Mouse (Mus musculus) CH12.LX (cell line): ENCODE measurements around the gene Abcb8. TPM values are rescaled to one million over a fixed set of nuclear protein-coding genes. Genes with fewer than 3 reads are reported as not detected.

ENCODE experiments used
- DNase-seq: peaks from one replicate; pipeline ENCODE4 v3.0.0-alpha.2; 2013; ENCODE audit errors: extremely low read depth
- H3K27ac ChIP-seq: 2 replicates; pipeline ENCODE4 v1.5.1; 2012; ENCODE audit warnings: low read depth, mild to moderate bottlenecking, control low read depth, moderate library complexity; ENCODE audit not compliant: insufficient read depth
- H3K27me3 ChIP-seq: replicated peaks from 2 replicates; pipeline ENCODE3; 2012; ENCODE audit warnings: inconsistent platforms
- H3K36me3 ChIP-seq, 2 experiments: replicated peaks in 1 of 2; 2 replicates each; pipeline versions ENCODE3 to v1.6.1; 2012; ENCODE audit warnings: inconsistent platforms in 1 of 2, low read length in 1 of 2, mild to moderate bottlenecking in 1 of 2, mixed read lengths in 1 of 2, moderate library complexity in 1 of 2; ENCODE audit not compliant: control insufficient read depth in 1 of 2, insufficient read depth in 1 of 2
- H3K4me1 ChIP-seq, 2 experiments: 2 replicates each; pipeline ENCODE4 v1.6.1; 2012; ENCODE audit warnings: inconsistent platforms in 1 of 2, moderate library complexity in 1 of 2; ENCODE audit not compliant: insufficient read depth in 2 of 2, control insufficient read depth in 1 of 2
- H3K4me2 ChIP-seq: 2 replicates; pipeline ENCODE4 v1.6.1; 2012; ENCODE audit warnings: low read depth, mild to moderate bottlenecking, control low read depth; ENCODE audit not compliant: poor library complexity, insufficient read depth, severe bottlenecking
- H3K4me3 ChIP-seq, 3 experiments: fragments of 150-350 bp in 1 of 3; sonication (generic) in 1 of 3; replicated peaks in 1 of 3; 2 replicates each; pipeline versions ENCODE3 to v1.5.1; 2011 to 2012; ENCODE audit warnings: low read depth in 2 of 3, low read length in 2 of 3, mild to moderate bottlenecking in 2 of 3, moderate library complexity in 2 of 3, control low read depth in 1 of 3, improper control_type of control experiment in 1 of 3, inconsistent platforms in 1 of 3, mixed read lengths in 1 of 3; ENCODE audit not compliant: poor library complexity in 1 of 3
- H3K79me2 ChIP-seq: replicated peaks from 2 replicates; pipeline ENCODE4 v1.6.1; 2012; ENCODE audit warnings: mild to moderate bottlenecking, moderate library complexity; ENCODE audit not compliant: control insufficient read depth, poor library complexity, insufficient read depth, severe bottlenecking; ENCODE audit errors: extremely low read depth
- H3K9ac ChIP-seq: 2 replicates; pipeline ENCODE4 v1.6.1; 2012; ENCODE audit warnings: low read depth, mild to moderate bottlenecking, control low read depth, moderate library complexity; ENCODE audit not compliant: insufficient read depth
- H3K9me3 ChIP-seq: replicated peaks from 2 replicates; pipeline ENCODE3; 2012; ENCODE audit warnings: low read length, inconsistent platforms, mixed read lengths
- BHLHE40 ChIP-seq: IDR thresholded peaks from 2 replicates; pipeline ENCODE4 v1.6.1; 2011; ENCODE audit warnings: mild to moderate bottlenecking, low read depth, low read length, improper control_type of control experiment
- CHD1 ChIP-seq: IDR thresholded peaks from 2 replicates; pipeline ENCODE4 v1.6.1; 2012; ENCODE audit warnings: low read depth, low read length, improper control_type of control experiment, inconsistent platforms
- CHD2 ChIP-seq: IDR thresholded peaks from 2 replicates; pipeline ENCODE4 v1.6.1; 2011; ENCODE audit warnings: low read length, improper control_type of control experiment
- CTCF ChIP-seq, 2 experiments: IDR thresholded peaks in 1 of 2; conservative IDR thresholded peaks in 1 of 2; 2 replicates each; pipeline ENCODE4 v1.5.1; 2011 to 2012; ENCODE audit warnings: low read depth in 2 of 2, low read length in 2 of 2, improper control_type of control experiment in 1 of 2, inconsistent platforms in 1 of 2, mild to moderate bottlenecking in 1 of 2, moderate library complexity in 1 of 2
- E2F4 ChIP-seq: IDR thresholded peaks from 2 replicates; pipeline ENCODE4 v1.6.1; 2011; ENCODE audit warnings: low read depth, low read length, improper control_type of control experiment; ENCODE audit not compliant: insufficient replicate concordance
- ELF1 ChIP-seq: IDR thresholded peaks from 2 replicates; pipeline ENCODE4 v1.6.1; 2014; ENCODE audit warnings: low read depth, mild to moderate bottlenecking, inconsistent platforms, low read length, improper control_type of control experiment
- EP300 ChIP-seq: IDR thresholded peaks from 2 replicates; pipeline ENCODE4 v1.6.1; 2011; ENCODE audit warnings: low read length, improper control_type of control experiment
- ETS1 ChIP-seq: conservative IDR thresholded peaks from 2 replicates; pipeline ENCODE4 v1.6.1; 2012; ENCODE audit warnings: low read depth, mild to moderate bottlenecking, inconsistent platforms, low read length, improper control_type of control experiment, moderate library complexity
- GABPA ChIP-seq: IDR thresholded peaks from 2 replicates; pipeline ENCODE4 v1.6.1; 2012; ENCODE audit warnings: low read depth, low read length, improper control_type of control experiment, inconsistent platforms; ENCODE audit not compliant: insufficient replicate concordance
- HCFC1 ChIP-seq: IDR thresholded peaks from 2 replicates; pipeline ENCODE4 v1.6.1; 2012; ENCODE audit warnings: low read depth, mild to moderate bottlenecking, inconsistent platforms, low read length, improper control_type of control experiment
- IRF4 ChIP-seq: IDR thresholded peaks from 2 replicates; pipeline ENCODE4 v1.6.1; 2014; ENCODE audit warnings: low read depth, mild to moderate bottlenecking, inconsistent platforms, low read length, improper control_type of control experiment
- JUN ChIP-seq: IDR thresholded peaks from 2 replicates; pipeline ENCODE4 v1.6.1; 2011; ENCODE audit warnings: low read depth, mild to moderate bottlenecking, low read length, improper control_type of control experiment, moderate library complexity; ENCODE audit not compliant: insufficient read depth
- JUND ChIP-seq: conservative IDR thresholded peaks from 2 replicates; pipeline ENCODE4 v1.6.1; 2011; ENCODE audit warnings: low read depth, low read length, improper control_type of control experiment
- KAT2A ChIP-seq: IDR thresholded peaks from 2 replicates; pipeline ENCODE4 v1.6.1; 2012; ENCODE audit warnings: low read length, improper control_type of control experiment, inconsistent platforms; ENCODE audit not compliant: insufficient replicate concordance
- MAFK ChIP-seq: IDR thresholded peaks from 2 replicates; pipeline ENCODE4 v1.6.1; 2011; ENCODE audit warnings: low read length, improper control_type of control experiment; ENCODE audit not compliant: insufficient replicate concordance
- MAX ChIP-seq: IDR thresholded peaks from 2 replicates; pipeline ENCODE4 v1.6.1; 2011; ENCODE audit warnings: low read length, improper control_type of control experiment
- MAZ ChIP-seq: IDR thresholded peaks from 2 replicates; pipeline ENCODE4 v1.6.1; 2012; ENCODE audit warnings: low read depth, mild to moderate bottlenecking, inconsistent platforms, low read length, improper control_type of control experiment, moderate library complexity
- MEF2A ChIP-seq: IDR thresholded peaks from 2 replicates; pipeline ENCODE4 v1.6.1; 2014; ENCODE audit warnings: low read depth, mild to moderate bottlenecking, inconsistent platforms, low read length, improper control_type of control experiment, borderline replicate concordance
- MXI1 ChIP-seq: IDR thresholded peaks from 2 replicates; pipeline ENCODE4 v1.6.1; 2011; ENCODE audit warnings: mild to moderate bottlenecking, low read depth, low read length, improper control_type of control experiment
- MYC ChIP-seq: IDR thresholded peaks from 2 replicates; pipeline ENCODE4 v1.6.1; 2011; ENCODE audit warnings: low read depth, mild to moderate bottlenecking, improper control_type of control experiment, low read length
- NELFE ChIP-seq: IDR thresholded peaks from 2 replicates; pipeline ENCODE4 v1.6.1; 2011; ENCODE audit warnings: low read depth, low read length, improper control_type of control experiment
- NRF1 ChIP-seq: IDR thresholded peaks from 2 replicates; pipeline ENCODE4 v1.6.1; 2014; ENCODE audit warnings: low read depth, mild to moderate bottlenecking, inconsistent platforms, low read length, improper control_type of control experiment, moderate library complexity
- PAX5 ChIP-seq: IDR thresholded peaks from 2 replicates; pipeline ENCODE4 v1.6.1; 2012; ENCODE audit warnings: low read length, inconsistent platforms, mixed read lengths
- POLR2A ChIP-seq: IDR thresholded peaks from 2 replicates; pipeline ENCODE4 v1.6.1; 2011; ENCODE audit warnings: low read depth, mild to moderate bottlenecking, improper control_type of control experiment, low read length
- POLR2AphosphoS2 ChIP-seq: IDR thresholded peaks from 2 replicates; pipeline ENCODE4 v1.6.1; 2011; ENCODE audit warnings: low read depth, low read length, improper control_type of control experiment
- RAD21 ChIP-seq: IDR thresholded peaks from 2 replicates; pipeline ENCODE4 v1.6.1; 2011; ENCODE audit warnings: low read depth, mild to moderate bottlenecking, low read length, improper control_type of control experiment, moderate library complexity
- RCOR1 ChIP-seq: conservative IDR thresholded peaks from 2 replicates; pipeline ENCODE4 v1.6.1; 2012; ENCODE audit warnings: low read depth, mild to moderate bottlenecking, inconsistent platforms, low read length, improper control_type of control experiment
- SIN3A ChIP-seq: IDR thresholded peaks from 2 replicates; pipeline ENCODE4 v1.6.1; 2012; ENCODE audit warnings: low read length, improper control_type of control experiment, inconsistent platforms
- SMC3 ChIP-seq: IDR thresholded peaks from 2 replicates; pipeline ENCODE4 v1.6.1; 2011; ENCODE audit warnings: low read depth, low read length, improper control_type of control experiment
- TBP ChIP-seq: conservative IDR thresholded peaks from 2 replicates; pipeline ENCODE4 v1.6.1; 2011; ENCODE audit warnings: low read depth, low read length, improper control_type of control experiment
- TCF12 ChIP-seq: IDR thresholded peaks from 2 replicates; pipeline ENCODE4 v1.6.1; 2014; ENCODE audit warnings: low read depth, mild to moderate bottlenecking, inconsistent platforms, low read length, improper control_type of control experiment
- UBTF ChIP-seq: IDR thresholded peaks from 2 replicates; pipeline ENCODE4 v1.6.1; 2012; ENCODE audit warnings: low read depth, mild to moderate bottlenecking, inconsistent platforms, low read length, improper control_type of control experiment, moderate library complexity
- USF1 ChIP-seq: IDR thresholded peaks from 2 replicates; pipeline ENCODE4 v1.6.1; 2014; ENCODE audit warnings: low read depth, mild to moderate bottlenecking, inconsistent platforms, low read length, improper control_type of control experiment
- USF2 ChIP-seq: conservative IDR thresholded peaks from 2 replicates; pipeline ENCODE4 v1.6.1; 2011; ENCODE audit warnings: low read depth, low read length, improper control_type of control experiment
- ZC3H11A ChIP-seq: IDR thresholded peaks from 2 replicates; pipeline ENCODE4 v1.6.1; 2012; ENCODE audit warnings: low read depth, mild to moderate bottlenecking, inconsistent platforms, low read length, improper control_type of control experiment
- ZKSCAN1 ChIP-seq: IDR thresholded peaks from 2 replicates; pipeline ENCODE4 v1.6.1; 2012; ENCODE audit warnings: low read depth, inconsistent platforms, low read length, improper control_type of control experiment, borderline replicate concordance
- ZMIZ1 ChIP-seq: IDR thresholded peaks from 2 replicates; pipeline ENCODE4 v1.6.1; 2012; ENCODE audit warnings: low read depth, mild to moderate bottlenecking, inconsistent platforms, low read length, improper control_type of control experiment
- ZNF384 ChIP-seq: IDR thresholded peaks from 2 replicates; pipeline ENCODE4 v1.6.1; 2012; ENCODE audit warnings: low read depth, low read length, improper control_type of control experiment, inconsistent platforms
- dilution Hi-C: fragments of 300-500 bp; cut with MboI; formaldehyde crosslinking; loops from 2 replicates; pipeline ENCODE4 v1.14.3; 2020; ENCODE audit warnings: low sequenced_read_pairs; ENCODE audit not compliant: extremely low pct_unique_long_range_greater_than_20kb, extremely low pct_ligation_motif_present
- in situ Hi-C: fragments of 300-500 bp; cut with MboI; formaldehyde crosslinking; loops from 3 replicates; pipeline ENCODE4 v1.14.3; 2019; ENCODE audit warnings: low sequenced_read_pairs, low pct_ligation_motif_present, low pct_unique_long_range_greater_than_20kb, mixed read lengths
- polyA plus RNA-seq: library from polyadenylated mRNA; unstranded; fragments of >175 nt; gene quantifications from 2 replicates; pipeline ENCODE4 v1.2.1, GENCODE M21; 2012; ENCODE audit warnings: low read depth; ENCODE audit not compliant: insufficient read length
- total RNA-seq, 2 experiments: library from RNA; depleted of rRNA; stranded (reverse); fragments of 300-350 nt in 1 of 2; fragments of >200 nt in 1 of 2; gene quantifications; 2 replicates each; pipeline ENCODE4 v1.2.3; 2012 to 2014

Gene Abcb8
- total and polyA plus RNA-seq, 3 experiments: 31.0 to 58.7 (median 45.4) TPM

- Histone ChIP-seq H3K4me2 (peak overlapping the region; percentile 78), H3K9ac (peak overlapping the region; percentile 91), H3K4me1 (peaks cover 28 to 50% of the 10 kb centered on the region in 2 experiments), H3K27me3 (peaks cover 31% of the 10 kb centered on the region), H3K79me2 (peaks cover 32% of the 10 kb centered on the region), H3K4me3 (peak overlapping the region; percentile 30 to 90 (median 84)), H3K36me3 (peaks cover 0 to 20% of the 10 kb centered on the region in 2 experiments), H3K9me3 (no peaks in the 10 kb centered on the region), H3K27ac (no peak overlapping the region; the same call in 1 of the 2 replicates)
- TF ChIP-seq MYC (peak; percentile 71), BHLHE40 (peak; percentile 60; the same call in 1 of the 2 replicates), PAX5 (no peak), IRF4 (no peak), ELF1 (peak; percentile 58), CHD2 (no peak), CTCF (conservative IDR thresholded peaks at IDR 0.05 in 1 of 2, IDR thresholded peaks at IDR 0.05 in 1 of 2; ENCODE audit: low read depth in 2 of 2, low read length in 2 of 2) (no peak), USF1 (no peak), NRF1 (peak; percentile 73), ETS1 (0 out of 2 replicates have a peak, but pooled peaks have one; percentile 28), SMC3 (no peak), GABPA (no peak), ZKSCAN1 (no peak), MXI1 (peak; percentile 91), JUND (no peak), POLR2AphosphoS2 (0 out of 2 replicates have a peak, but pooled peaks have one; percentile 40), SIN3A (peak; percentile 85), HCFC1 (0 out of 2 replicates have a peak, but pooled peaks have one; percentile 47), MAX (peak; percentile 88), ZNF384 (no peak), NELFE (no peak), ZMIZ1 (peak; percentile 44; the same call in 1 of the 2 replicates), POLR2A (peak; percentile 88), UBTF (0 out of 2 replicates have a peak, but pooled peaks have one; percentile 86), RCOR1 (no peak), TCF12 (peak; percentile 66; the same call in 1 of the 2 replicates), MAZ (no peak; the same call in 1 of the 2 replicates), JUN (no peak), USF2 (no peak), ZC3H11A (no peak), RAD21 (no peak), KAT2A (no peak), TBP (no peak), CHD1 (no peak), MEF2A (0 out of 2 replicates have a peak, but pooled peaks have one; percentile 14), E2F4 (no peak), MAFK (no peak), EP300 (no peak)
- in situ Hi-C loops: no loop called here
- DNase-seq: peak; percentile 78
- dilution Hi-C loops: no loop called here
These were observed 58.0 kb downstream of the Abcb8 start for GRCm38 (mm10) chr5:24451264-24452029.
